Mouse (Mus musculus): ENCODE measurements around the gene Pard3b. TPM values are rescaled to one million over a fixed set of nuclear protein-coding genes. Genes with fewer than 3 reads are reported as not detected.

The Pard3b gene
- polyA plus RNA-seq, 2 experiments, result 0.44 to 1.4 TPM

GRCm38 (mm10) chr1:62416627-62417374 lies 778.2 kb downstream of the Pard3b start:
- no peak overlapping the region for H3K4me2 ChIP-seq (ENCODE audit: low read depth)
- H3K9ac ChIP-seq (replicated peaks), result no peak overlapping the region
- H3K9me3 ChIP-seq (ENCODE audit: control insufficient read depth, low read length), result no peaks in the 10 kb centered on the region
- ATAC-seq (ENCODE audit: insufficient read depth) (no peak), DNase-seq (ENCODE audit: low read depth in 3 of 3, low spot score in 3 of 3) (no peak)
- no peaks in the 10 kb centered on the region for H3K27me3 ChIP-seq (ENCODE audit: control insufficient read depth, insufficient read depth, low read length)
- H3K36me3 ChIP-seq (replicated peaks; ENCODE audit: control insufficient read depth, insufficient read depth, low read depth), result no peaks in the 10 kb centered on the region
- H3K27ac ChIP-seq, result no peak overlapping the region
- 0 out of 4 replicates have a peak, but pooled peaks cover 0 to 2% of the 10 kb centered on the region in 2 experiments for H3K4me1 ChIP-seq (replicated peaks; ENCODE audit: control insufficient read depth in 2 of 2, insufficient read depth in 2 of 2, low read length in 1 of 2)
- TF ChIP-seq EP300 (IDR thresholded peaks at IDR 0.05; ENCODE audit: low read depth) (no peak), CTCF (IDR thresholded peaks at IDR 0.05; ENCODE audit: low read depth) (no peak)
- 47% methylated on average over 10 of the region's 10 CpGs for WGBS (ENCODE audit: insufficient replicate concordance)
- H3K4me3 ChIP-seq (ENCODE audit: insufficient read depth in 1 of 2, low read depth in 2 of 2, low read length in 2 of 2), result no peak overlapping the region

GRCm38 (mm10) chr1:62422896-62423650 lies 784.4 kb downstream of the Pard3b start:
- Histone ChIP-seq H3K27ac (no peak overlapping the region), H3K4me2 (ENCODE audit: low read depth) (no peak overlapping the region), H3K9me3 (ENCODE audit: control insufficient read depth, low read length) (no peaks in the 10 kb centered on the region), H3K4me3 (ENCODE audit: insufficient read depth in 1 of 2, low read depth in 2 of 2, low read length in 2 of 2) (no peak overlapping the region), H3K9ac (replicated peaks) (no peak overlapping the region), H3K36me3 (replicated peaks; ENCODE audit: control insufficient read depth, insufficient read depth, low read depth) (no peaks in the 10 kb centered on the region), H3K27me3 (ENCODE audit: control insufficient read depth, insufficient read depth, low read length) (no peaks in the 10 kb centered on the region), H3K4me1 (replicated peaks; ENCODE audit: control insufficient read depth in 2 of 2, insufficient read depth in 2 of 2, low read length in 1 of 2) (no peaks in the 10 kb centered on the region)
- 69% methylated on average over 9 of the region's 10 CpGs for WGBS (ENCODE audit: insufficient replicate concordance)
- ATAC-seq (ENCODE audit: insufficient read depth) (no peak), DNase-seq (ENCODE audit: low read depth in 3 of 3, low spot score in 3 of 3) (no peak)
- TF ChIP-seq CTCF (IDR thresholded peaks at IDR 0.05; ENCODE audit: low read depth) (no peak), EP300 (IDR thresholded peaks at IDR 0.05; ENCODE audit: low read depth) (no peak)

GRCm38 (mm10) chr1:62425369-62425768 lies 786.7 kb downstream of the Pard3b start:
- ATAC-seq (ENCODE audit: insufficient read depth) (no peak), DNase-seq (ENCODE audit: low read depth in 3 of 3, low spot score in 3 of 3) (no peak)
- H3K36me3 ChIP-seq (replicated peaks; ENCODE audit: control insufficient read depth, insufficient read depth, low read depth), result no peaks in the 10 kb centered on the region
- no peak overlapping the region for H3K9ac ChIP-seq (replicated peaks)
- no peak overlapping the region for H3K4me2 ChIP-seq (ENCODE audit: low read depth)
- no peak for TF ChIP-seq EP300 (IDR thresholded peaks at IDR 0.05; ENCODE audit: low read depth)
- no peak overlapping the region for H3K27ac ChIP-seq
- 38% methylated on average over 2 of the region's 2 CpGs for WGBS (ENCODE audit: insufficient replicate concordance)
- no peaks in the 10 kb centered on the region for H3K27me3 ChIP-seq (ENCODE audit: control insufficient read depth, insufficient read depth, low read length)
- no peaks in the 10 kb centered on the region for H3K4me1 ChIP-seq (replicated peaks; ENCODE audit: control insufficient read depth in 2 of 2, insufficient read depth in 2 of 2, low read length in 1 of 2)
- H3K4me3 ChIP-seq (ENCODE audit: insufficient read depth in 1 of 2, low read depth in 2 of 2, low read length in 2 of 2), result no peak overlapping the region
- no peaks in the 10 kb centered on the region for H3K9me3 ChIP-seq (ENCODE audit: control insufficient read depth, low read length)

GRCm38 (mm10) chr1:62428736-62429135 lies 790.1 kb downstream of the Pard3b start:
- no peaks in the 10 kb centered on the region for H3K4me1 ChIP-seq (replicated peaks; ENCODE audit: control insufficient read depth in 2 of 2, insufficient read depth in 2 of 2, low read length in 1 of 2)
- no peaks in the 10 kb centered on the region for H3K27me3 ChIP-seq (ENCODE audit: control insufficient read depth, insufficient read depth, low read length)
- H3K27ac ChIP-seq, result no peak overlapping the region
- 70% methylated on average over 6 of the region's 6 CpGs for WGBS (ENCODE audit: insufficient replicate concordance)
- no peak overlapping the region for H3K4me2 ChIP-seq (ENCODE audit: low read depth)
- no peak for DNase-seq (ENCODE audit: low read depth in 3 of 3, low spot score in 3 of 3)
- TF ChIP-seq CTCF (IDR thresholded peaks at IDR 0.05; ENCODE audit: low read depth) (no peak), EP300 (IDR thresholded peaks at IDR 0.05; ENCODE audit: low read depth) (no peak)
- no peaks in the 10 kb centered on the region for H3K9me3 ChIP-seq (ENCODE audit: control insufficient read depth, low read length)
- H3K4me3 ChIP-seq (ENCODE audit: insufficient read depth in 1 of 2, low read depth in 2 of 2, low read length in 2 of 2), result no peak overlapping the region
- no peak overlapping the region for H3K9ac ChIP-seq (replicated peaks)
- no peaks in the 10 kb centered on the region for H3K36me3 ChIP-seq (replicated peaks; ENCODE audit: control insufficient read depth, insufficient read depth, low read depth)
- no peak for ATAC-seq (ENCODE audit: insufficient read depth)
